Mouse (Mus musculus) hindbrain, embryonic 16.5 days (tissue): Measurements from ENCODE around the gene Tgfbr3. TPM values are rescaled to one million over a fixed set of nuclear protein-coding genes. Genes with fewer than 3 reads are reported as not detected.

Source experiments
- ATAC-seq: fragments of 200-750 bp; cut with Nextera tagmentation; 2 replicates; pipeline ENCODE4 v1.8.0; 2017; ENCODE audit warnings: moderate TSS enrichment, moderate library complexity
- H3K27ac ChIP-seq: fragments of 300-500 bp; sonication (generic); 2 replicates; pipeline ENCODE4 v1.5.1; 2014; ENCODE audit warnings: low read depth, mild to moderate bottlenecking, control low read depth, low read length, moderate library complexity
- H3K27me3 ChIP-seq: fragments of 300-500 bp; sonication (generic); replicated peaks from 2 replicates; pipeline ENCODE4 v1.6.1; 2014; ENCODE audit warnings: low read length; ENCODE audit not compliant: control insufficient read depth, insufficient read depth
- H3K36me3 ChIP-seq: fragments of 300-500 bp; sonication (generic); 2 replicates; pipeline ENCODE4 v1.6.1; 2014; ENCODE audit warnings: mild to moderate bottlenecking, low read length, moderate library complexity, mixed read lengths; ENCODE audit not compliant: control insufficient read depth, insufficient read depth
- H3K4me1 ChIP-seq: fragments of 300-500 bp; sonication (generic); 2 replicates; pipeline ENCODE4 v1.6.1; 2014; ENCODE audit warnings: low read depth, low read length; ENCODE audit not compliant: control insufficient read depth, insufficient read depth
- H3K4me2 ChIP-seq: fragments of 300-500 bp; sonication (generic); 2 replicates; pipeline ENCODE4 v1.6.1; 2014; ENCODE audit warnings: mild to moderate bottlenecking, low read length, control low read depth, moderate library complexity
- H3K4me3 ChIP-seq: fragments of 300-500 bp; sonication (generic); 2 replicates; pipeline ENCODE4 v1.5.1; 2014; ENCODE audit warnings: mild to moderate bottlenecking, low read length, control low read depth, moderate library complexity
- H3K9ac ChIP-seq: fragments of 300-500 bp; sonication (generic); 2 replicates; pipeline ENCODE4 v1.6.1; 2014; ENCODE audit warnings: low read depth, mild to moderate bottlenecking, control low read depth, low read length, moderate library complexity
- H3K9me3 ChIP-seq: fragments of 300-500 bp; sonication (generic); 2 replicates; pipeline ENCODE4 v1.6.1; 2014; ENCODE audit warnings: mild to moderate bottlenecking, low read length, moderate library complexity; ENCODE audit not compliant: control insufficient read depth
- WGBS: fragments of 180-500 bp; shearing (Covaris S2); extraction: QIAGEN DNeasy Blood & Tissue Kit; methylation state at CpG from one replicate; pipeline ENCODE4 v1.1.7; 2014; 5-methylcytosine and 5-hydroxymethylcytosine counted together
- polyA plus RNA-seq: library from polyadenylated mRNA; unstranded; fragments of >200 nt; fragmentation: Nextera tagmentation; extraction: Ambion mirVana; gene quantifications from 2 replicates; pipeline ENCODE4 v1.2.1, GENCODE M21; 2015

Gene Tgfbr3
- polyA plus RNA-seq, 1 experiment from 2014 or later, result 5.9 TPM

GRCm38 (mm10) chr5:107058642-107059041 is 230.8 kb downstream of the Tgfbr3 start:
- H3K4me3 ChIP-seq, result no peak overlapping the region
- no peak overlapping the region for H3K27ac ChIP-seq
- no peaks in the 10 kb centered on the region for H3K36me3 ChIP-seq
- no peaks in the 10 kb centered on the region for H3K27me3 ChIP-seq
- H3K4me1 ChIP-seq, result peaks cover 6% of the 10 kb centered on the region; the same call in 1 of the 2 replicates
- no peaks in the 10 kb centered on the region for H3K9me3 ChIP-seq
- H3K4me2 ChIP-seq, result no peak overlapping the region
- WGBS, result 89% methylated on average over 4 of the region's 4 CpGs
- no peak for ATAC-seq
- no peak overlapping the region for H3K9ac ChIP-seq

Other genes with a start within 250 kb of the Tgfbr3 start
- gene Brdt, start 41.5 kb upstream of the Tgfbr3 start, polyA plus RNA-seq, result 4.2 TPM in 2 replicates
- 3.0 and 3.1 TPM in 2 replicates for gene Ephx4, start 113.1 kb upstream of the Tgfbr3 start, polyA plus RNA-seq
- not detected in 2 replicates for gene Lpcat2b, start 141.9 kb upstream of the Tgfbr3 start, polyA plus RNA-seq
- 19.9 and 24.6 TPM in 2 replicates for gene Btbd8, start 148.4 kb upstream of the Tgfbr3 start, polyA plus RNA-seq
- gene Gm42669, start 218.0 kb upstream of the Tgfbr3 start, polyA plus RNA-seq, result 0.28 and 0.55 TPM in 2 replicates
- 0.19 and 0.29 TPM in 2 replicates for gene 1700028K03Rik, start 245.1 kb upstream of the Tgfbr3 start, polyA plus RNA-seq